Mouse (Mus musculus): Measurements from ENCODE around the gene Nek7. TPM values are rescaled to one million over a fixed set of nuclear protein-coding genes. Genes with fewer than 3 reads are reported as not detected.

Gene Nek7
- polyA plus RNA-seq, 1 experiment from 2014 or later: 16.6 TPM

- no peak overlapping the region for H3K4me3 ChIP-seq (ENCODE audit: low read depth, low read length)
- no peaks in the 10 kb centered on the region for H3K9me3 ChIP-seq (ENCODE audit: control insufficient read depth)
- no peak for ATAC-seq
- H3K36me3 ChIP-seq (ENCODE audit: control insufficient read depth, insufficient read depth): no peaks in the 10 kb centered on the region
- 70% methylated on average over 11 of the region's 11 CpGs for WGBS
- peaks cover 71% of the 10 kb centered on the region for H3K27me3 ChIP-seq (replicated peaks; ENCODE audit: control insufficient read depth, insufficient read depth, low read length)
- no peak overlapping the region for H3K9ac ChIP-seq (ENCODE audit: low read depth, low read length)
- no peak overlapping the region for H3K4me2 ChIP-seq (replicated peaks; ENCODE audit: low read depth)
- H3K4me1 ChIP-seq (replicated peaks; ENCODE audit: control insufficient read depth, insufficient read depth, low read length): no peaks in the 10 kb centered on the region
- H3K27ac ChIP-seq (ENCODE audit: low read depth, low read length): no peak overlapping the region
- no peak for TF ChIP-seq CTCF (IDR thresholded peaks at IDR 0.05; ENCODE audit: low read depth)
These were observed 40.0 kb downstream of the Nek7 start for GRCm38 (mm10) chr1:138579822-138580492.

GRCm38 (mm10) chr1:138579207-138579606 lies 40.7 kb downstream of the Nek7 start:
- WGBS: 94% methylated on average over 7 of the region's 7 CpGs

DNA sequence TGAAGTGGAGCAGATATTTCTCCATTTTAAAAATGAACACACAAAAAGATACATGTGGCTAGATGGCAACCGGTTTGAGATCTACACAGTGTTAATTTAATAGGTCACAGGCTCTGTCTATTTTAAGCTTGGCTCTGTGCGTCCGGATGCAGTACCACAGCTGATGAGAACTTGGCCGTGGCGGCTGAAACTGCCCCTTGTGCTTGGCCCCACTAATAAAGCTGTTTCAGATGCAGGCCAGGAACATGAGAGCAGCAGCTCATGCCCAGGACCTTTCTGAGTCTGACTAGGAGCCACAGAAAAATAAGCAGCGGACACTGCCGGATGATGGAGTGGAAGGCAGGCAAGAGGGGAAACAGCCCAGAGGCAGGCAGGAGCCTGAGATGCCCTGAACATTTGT lies 43.1 kb downstream of the Nek7 start:
- no peaks in the 10 kb centered on the region for H3K9me3 ChIP-seq (ENCODE audit: control insufficient read depth)
- no peak for ATAC-seq
- no peak overlapping the region for H3K27ac ChIP-seq (ENCODE audit: low read depth, low read length)
- 60% methylated on average over 7 of the region's 7 CpGs for WGBS
- H3K4me1 ChIP-seq (replicated peaks; ENCODE audit: control insufficient read depth, insufficient read depth, low read length): no peaks in the 10 kb centered on the region
- H3K9ac ChIP-seq (ENCODE audit: low read depth, low read length): no peak overlapping the region
- no peak for TF ChIP-seq CTCF (IDR thresholded peaks at IDR 0.05; ENCODE audit: low read depth)
- H3K4me3 ChIP-seq (ENCODE audit: low read depth, low read length): no peak overlapping the region
- H3K27me3 ChIP-seq (replicated peaks; ENCODE audit: control insufficient read depth, insufficient read depth, low read length): peaks cover 62% of the 10 kb centered on the region
- H3K4me2 ChIP-seq (replicated peaks; ENCODE audit: low read depth): no peak overlapping the region
- no peaks in the 10 kb centered on the region for H3K36me3 ChIP-seq (ENCODE audit: control insufficient read depth, insufficient read depth)

More at GRCm38 (mm10) chr1:138579207-138579606, 40.7 kb downstream of the Nek7 start:
- Histone ChIP-seq H3K4me1 (replicated peaks; ENCODE audit: control insufficient read depth, insufficient read depth, low read length) (no peaks in the 10 kb centered on the region), H3K36me3 (ENCODE audit: control insufficient read depth, insufficient read depth) (no peaks in the 10 kb centered on the region), H3K4me3 (ENCODE audit: low read depth, low read length) (no peak overlapping the region), H3K9me3 (ENCODE audit: control insufficient read depth) (no peaks in the 10 kb centered on the region), H3K27ac (ENCODE audit: low read depth, low read length) (no peak overlapping the region), H3K9ac (ENCODE audit: low read depth, low read length) (no peak overlapping the region), H3K4me2 (replicated peaks; ENCODE audit: low read depth) (no peak overlapping the region), H3K27me3 (replicated peaks; ENCODE audit: control insufficient read depth, insufficient read depth, low read length) (peaks cover 71% of the 10 kb centered on the region)
- no peak for TF ChIP-seq CTCF (IDR thresholded peaks at IDR 0.05; ENCODE audit: low read depth)
- no peak for ATAC-seq

DNA sequence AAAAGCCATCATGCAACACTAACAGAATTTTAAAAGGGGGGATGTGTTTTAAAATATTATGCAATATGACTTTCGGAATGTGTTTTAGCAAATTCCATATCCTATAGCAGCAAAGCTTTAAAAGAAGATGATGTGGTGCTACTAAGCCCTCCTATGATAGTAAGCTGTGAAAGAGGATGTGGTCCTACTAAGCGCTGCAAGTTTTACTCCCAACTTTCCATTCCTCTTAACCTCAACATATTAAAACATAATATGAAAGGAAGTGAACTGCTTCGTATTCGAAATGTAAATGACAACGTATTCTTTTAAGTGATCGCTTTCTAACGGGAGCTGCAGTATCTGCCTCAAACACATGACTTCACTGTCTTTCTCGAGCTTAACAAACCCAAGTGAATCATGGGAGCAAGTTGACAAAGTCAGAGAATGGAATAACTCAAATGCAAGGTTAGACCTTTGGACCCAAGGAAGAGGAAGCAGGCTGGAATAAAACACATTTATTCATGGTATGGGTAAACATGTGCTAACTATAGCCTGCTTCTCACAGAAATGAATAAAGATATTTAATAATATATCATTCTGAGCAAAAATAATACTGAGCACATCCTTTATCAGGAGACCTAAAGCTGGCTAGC lies 43.8 kb downstream of the Nek7 start:
- peak; percentile 41; the same call in 1 of the 2 replicates for ATAC-seq
- no peaks in the 10 kb centered on the region for H3K9me3 ChIP-seq (ENCODE audit: control insufficient read depth)
- no peak overlapping the region for H3K27ac ChIP-seq (ENCODE audit: low read depth, low read length)
- no peak overlapping the region for H3K4me3 ChIP-seq (ENCODE audit: low read depth, low read length)
- H3K4me1 ChIP-seq (replicated peaks; ENCODE audit: control insufficient read depth, insufficient read depth, low read length): no peaks in the 10 kb centered on the region
- H3K27me3 ChIP-seq (replicated peaks; ENCODE audit: control insufficient read depth, insufficient read depth, low read length): peaks cover 66% of the 10 kb centered on the region
- H3K9ac ChIP-seq (ENCODE audit: low read depth, low read length): no peak overlapping the region
- no peaks in the 10 kb centered on the region for H3K36me3 ChIP-seq (ENCODE audit: control insufficient read depth, insufficient read depth)
- TF ChIP-seq CTCF (IDR thresholded peaks at IDR 0.05; ENCODE audit: low read depth): no peak
- WGBS: 84% methylated on average over 8 of the region's 8 CpGs
- H3K4me2 ChIP-seq (replicated peaks; ENCODE audit: low read depth): no peak overlapping the region

DNA sequence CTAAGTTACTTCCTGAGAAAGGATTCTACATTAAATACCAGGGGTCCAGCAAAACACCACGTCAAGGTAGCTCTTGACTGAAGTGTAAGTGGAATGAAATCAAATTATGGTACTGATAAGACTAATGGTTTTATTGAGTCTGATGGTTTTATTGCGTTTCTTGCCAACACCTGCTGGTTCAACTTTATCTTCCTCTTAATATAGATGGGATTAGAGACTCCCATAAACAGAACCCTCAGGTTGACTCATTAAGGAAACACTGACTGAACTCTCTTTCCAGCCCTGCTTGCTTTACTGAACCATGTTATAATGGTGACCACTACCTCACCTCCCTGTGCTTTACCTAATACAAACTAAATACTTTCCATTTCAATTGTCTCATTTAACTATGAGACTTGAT lies 44.3 kb downstream of the Nek7 start:
- Histone ChIP-seq H3K9me3 (ENCODE audit: control insufficient read depth) (no peaks in the 10 kb centered on the region), H3K4me3 (ENCODE audit: low read depth, low read length) (no peak overlapping the region), H3K27ac (ENCODE audit: low read depth, low read length) (no peak overlapping the region), H3K4me1 (replicated peaks; ENCODE audit: control insufficient read depth, insufficient read depth, low read length) (no peaks in the 10 kb centered on the region), H3K4me2 (replicated peaks; ENCODE audit: low read depth) (no peak overlapping the region), H3K27me3 (replicated peaks; ENCODE audit: control insufficient read depth, insufficient read depth, low read length) (peaks cover 61% of the 10 kb centered on the region), H3K36me3 (ENCODE audit: control insufficient read depth, insufficient read depth) (no peaks in the 10 kb centered on the region), H3K9ac (ENCODE audit: low read depth, low read length) (no peak overlapping the region)
- no peak for TF ChIP-seq CTCF (IDR thresholded peaks at IDR 0.05; ENCODE audit: low read depth)
- peak; percentile 67 for ATAC-seq
- 35% methylated on average over 2 of the region's 2 CpGs for WGBS

DNA sequence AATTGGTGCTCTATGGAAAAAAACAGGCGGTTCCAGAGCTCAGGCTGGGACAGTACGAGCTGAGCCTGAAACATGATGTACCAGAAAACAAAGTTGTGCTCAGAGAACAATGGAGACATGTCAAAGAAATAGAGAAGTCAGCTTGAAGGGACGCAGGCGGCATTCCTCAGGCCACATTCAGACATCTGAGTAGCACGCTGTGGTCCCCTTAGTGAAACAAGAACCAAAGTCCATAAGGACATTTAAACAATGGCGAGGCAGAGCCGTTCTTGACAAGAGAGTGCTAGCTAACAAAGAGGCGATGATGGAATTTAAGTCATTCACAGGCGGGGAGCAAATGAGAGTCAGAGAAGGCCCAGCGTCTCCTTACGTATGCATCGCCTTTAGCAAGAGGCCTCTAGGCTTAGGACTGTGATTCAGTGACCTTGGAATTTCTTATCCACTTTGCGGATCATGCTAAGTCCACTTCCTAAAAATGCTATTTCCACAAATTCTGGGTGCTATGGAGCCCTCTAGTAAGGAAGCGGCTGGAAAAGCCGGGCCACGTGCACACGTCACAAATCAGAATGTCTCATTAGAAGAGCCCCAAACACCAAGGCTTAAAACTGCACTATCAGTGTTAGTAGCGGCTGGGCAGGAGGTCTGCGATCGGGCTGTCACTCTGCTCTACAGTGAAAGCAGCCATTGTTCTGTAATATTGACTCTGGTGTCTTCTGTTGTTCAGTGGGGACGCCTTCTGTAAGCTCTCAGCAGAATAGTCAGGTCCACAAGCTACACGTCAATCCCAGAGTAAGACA lies 48.2 kb downstream of the Nek7 start:
- H3K27me3 ChIP-seq (replicated peaks; ENCODE audit: control insufficient read depth, insufficient read depth, low read length): peaks cover 57% of the 10 kb centered on the region
- no peaks in the 10 kb centered on the region for H3K4me1 ChIP-seq (replicated peaks; ENCODE audit: control insufficient read depth, insufficient read depth, low read length)
- no peaks in the 10 kb centered on the region for H3K9me3 ChIP-seq (ENCODE audit: control insufficient read depth)
- ATAC-seq: no peak
- WGBS: 59% methylated on average over 22 of the region's 22 CpGs
- no peak overlapping the region for H3K4me2 ChIP-seq (replicated peaks; ENCODE audit: low read depth)
- H3K9ac ChIP-seq (ENCODE audit: low read depth, low read length): no peak overlapping the region
- TF ChIP-seq CTCF (IDR thresholded peaks at IDR 0.05; ENCODE audit: low read depth): no peak
- H3K27ac ChIP-seq (ENCODE audit: low read depth, low read length): no peak overlapping the region
- no peaks in the 10 kb centered on the region for H3K36me3 ChIP-seq (ENCODE audit: control insufficient read depth, insufficient read depth)
- H3K4me3 ChIP-seq (ENCODE audit: low read depth, low read length): no peak overlapping the region

Measured in intestine, postnatal 0 days (tissue).